Mouse (Mus musculus) adrenal gland, adult 18-20 months (tissue): ENCODE data around the gene Ercc8. TPM values are rescaled to one million over a fixed set of nuclear protein-coding genes. Genes with fewer than 3 reads are reported as not detected.

Experiments used
- DNase-seq, 2 experiments: peaks; one replicate each; pipeline ENCODE4 v3.0.0; 2021 to 2022; ENCODE audit warnings: low spot score in 2 of 2
- total RNA-seq, 2 experiments: library from RNA; stranded (reverse); gene quantifications; 1 replicate in 1 of 2; 2 replicates in 1 of 2; pipeline ENCODE4 v1.2.3; 2021

The Ercc8 gene
- total RNA-seq, 2 experiments from 2014 or later, result 7.5 to 8.8 TPM

- peak in 1 of 2 experiments; percentile 29 for DNase-seq
Measured at GRCm38 (mm10) chr13:108214485-108215107, 56.1 kb downstream of the Ercc8 start.

- no peak for DNase-seq
Measured at GRCm38 (mm10) chr13:108215231-108215780, 56.8 kb downstream of the Ercc8 start.

GRCm38 (mm10) chr13:108219773-108220172 is 61.2 kb downstream of the Ercc8 start:
- no peak for DNase-seq

GRCm38 (mm10) chr13:108229191-108229590 is 70.7 kb downstream of the Ercc8 start:
- DNase-seq, result no peak

GRCm38 (mm10) chr13:108229634-108230330 is 71.3 kb downstream of the Ercc8 start:
- no peak for DNase-seq

- DNase-seq, result no peak
Measured at GRCm38 (mm10) chr13:108240012-108240411, 81.5 kb downstream of the Ercc8 start.

- DNase-seq, result no peak
Measured at GRCm38 (mm10) chr13:108241715-108242114, 83.2 kb downstream of the Ercc8 start.

Other genes with a start within 250 kb of the Ercc8 start
- gene Smim15, start 114.3 kb upstream of the Ercc8 start, total RNA-seq, result 10 to 100 TPM; 38.6 to 43.1 TPM
- gene Ndufaf2, start 108 bp upstream of the Ercc8 start, total RNA-seq, result 10 to 100 TPM; 31.9 to 32.7 TPM
- 1 to 10 TPM; 2.5 to 2.6 TPM for gene Elovl7, start 55.7 kb downstream of the Ercc8 start, total RNA-seq
- under 1 TPM in 1 of 2 experiments, not detected in 1; 0.27 TPM for gene Depdc1b, start 157.6 kb downstream of the Ercc8 start, total RNA-seq